Mouse (Mus musculus): ENCODE results near the gene Mtch2. TPM values are rescaled to one million over a fixed set of nuclear protein-coding genes. Genes with fewer than 3 reads are reported as not detected.

Gene Mtch2
- polyA plus RNA-seq, 1 experiment from 2014 or later, result 200 TPM

Other genes with a start within 250 kb of the Mtch2 start
- 40.3 and 44.8 TPM in 2 replicates for gene Nup160, start 169.9 kb upstream of the Mtch2 start, polyA plus RNA-seq (2015; fragmentation: Nextera tagmentation; extraction: Ambion mirVana)
- gene Fnbp4, start 101.8 kb upstream of the Mtch2 start, polyA plus RNA-seq (2015; fragmentation: Nextera tagmentation; extraction: Ambion mirVana), result 115 and 122 TPM in 2 replicates
- 1.2 and 1.4 TPM in 2 replicates for gene Agbl2, start 64.4 kb upstream of the Mtch2 start, polyA plus RNA-seq (2015; fragmentation: Nextera tagmentation; extraction: Ambion mirVana)
- gene C1qtnf4, start 38.7 kb downstream of the Mtch2 start, polyA plus RNA-seq (2015; fragmentation: Nextera tagmentation; extraction: Ambion mirVana), result 26.8 and 27.0 TPM in 2 replicates
- 46.0 and 49.2 TPM in 2 replicates for gene Kbtbd4, start 57.6 kb downstream of the Mtch2 start, polyA plus RNA-seq (2015; fragmentation: Nextera tagmentation; extraction: Ambion mirVana)
- gene Ndufs3, start 57.7 kb downstream of the Mtch2 start, polyA plus RNA-seq (2015; fragmentation: Nextera tagmentation; extraction: Ambion mirVana), result 215 and 224 TPM in 2 replicates
- gene Celf1, start 93.2 kb downstream of the Mtch2 start, polyA plus RNA-seq (2015; fragmentation: Nextera tagmentation; extraction: Ambion mirVana), result 80.3 and 89.7 TPM in 2 replicates
- 18.3 and 19.2 TPM in 2 replicates for gene Rapsn, start 188.5 kb downstream of the Mtch2 start, polyA plus RNA-seq (2015; fragmentation: Nextera tagmentation; extraction: Ambion mirVana)
- gene Psmc3, start 206.9 kb downstream of the Mtch2 start, polyA plus RNA-seq (2015; fragmentation: Nextera tagmentation; extraction: Ambion mirVana), result 316 and 328 TPM in 2 replicates
- 59.9 and 67.5 TPM in 2 replicates for gene Slc39a13, start 223.3 kb downstream of the Mtch2 start, polyA plus RNA-seq (2015; fragmentation: Nextera tagmentation; extraction: Ambion mirVana)
- gene Spi1, start 235.2 kb downstream of the Mtch2 start, polyA plus RNA-seq (2015; fragmentation: Nextera tagmentation; extraction: Ambion mirVana), result 4.6 and 6.0 TPM in 2 replicates